Mouse (Mus musculus) kidney, embryonic 14.5 days (tissue): ENCODE data around the gene Gchfr. TPM values are rescaled to one million over a fixed set of nuclear protein-coding genes. Genes with fewer than 3 reads are reported as not detected.

Source experiments
- ATAC-seq: fragments of 200-750 bp; cut with Nextera tagmentation; 2 replicates; pipeline ENCODE4 v1.8.0; 2017; ENCODE audit warnings: moderate number of reproducible peaks, mild to moderate bottlenecking, moderate TSS enrichment, moderate library complexity; ENCODE audit not compliant: low FRiP score, low TSS enrichment
- H3K27ac ChIP-seq: fragments of 300-500 bp; sonication (generic); 2 replicates; pipeline ENCODE4 v1.5.1; 2014; ENCODE audit warnings: low read depth, mild to moderate bottlenecking, low read length, moderate library complexity, mixed read lengths
- H3K27me3 ChIP-seq: fragments of 300-500 bp; sonication (generic); 2 replicates; pipeline ENCODE4 v1.6.1; 2014; ENCODE audit warnings: mild to moderate bottlenecking, low read length; ENCODE audit not compliant: control insufficient read depth, insufficient read depth
- H3K36me3 ChIP-seq: fragments of 300-500 bp; sonication (generic); 2 replicates; pipeline ENCODE4 v1.6.1; 2014; ENCODE audit warnings: low read length, mixed read lengths; ENCODE audit not compliant: control insufficient read depth, insufficient read depth
- H3K4me1 ChIP-seq: fragments of 300-500 bp; sonication (generic); 2 replicates; pipeline ENCODE4 v1.6.1; 2014; ENCODE audit warnings: low read length, mixed read lengths; ENCODE audit not compliant: control insufficient read depth, insufficient read depth
- H3K4me2 ChIP-seq: fragments of 300-500 bp; sonication (generic); replicated peaks from 2 replicates; pipeline ENCODE4 v1.6.1; 2014; ENCODE audit warnings: low read depth, mild to moderate bottlenecking, low read length
- H3K4me3 ChIP-seq: fragments of 300-500 bp; sonication (generic); 2 replicates; pipeline ENCODE4 v1.5.1; 2014; ENCODE audit warnings: mild to moderate bottlenecking, low read length
- H3K9ac ChIP-seq: fragments of 300-500 bp; sonication (generic); 2 replicates; pipeline ENCODE4 v1.6.1; 2014; ENCODE audit warnings: low read depth, mild to moderate bottlenecking, low read length, moderate library complexity
- H3K9me3 ChIP-seq: fragments of 300-500 bp; sonication (generic); 2 replicates; pipeline ENCODE4 v1.6.1; 2016; ENCODE audit warnings: low read length; ENCODE audit not compliant: control insufficient read depth
- WGBS: fragments of 180-500 bp; shearing (Covaris S2); extraction: QIAGEN DNeasy Blood & Tissue Kit; methylation state at CpG from one replicate; pipeline ENCODE4 v1.1.7; 2014; 5-methylcytosine and 5-hydroxymethylcytosine counted together
- polyA plus RNA-seq: library from polyadenylated mRNA; unstranded; fragments of >200 nt; fragmentation: Nextera tagmentation; extraction: Ambion mirVana; gene quantifications from 2 replicates; pipeline ENCODE4 v1.2.1, GENCODE M21; 2014

Gene Gchfr
- 35.5 and 41.7 TPM in 2 replicates for polyA plus RNA-seq

DNA sequence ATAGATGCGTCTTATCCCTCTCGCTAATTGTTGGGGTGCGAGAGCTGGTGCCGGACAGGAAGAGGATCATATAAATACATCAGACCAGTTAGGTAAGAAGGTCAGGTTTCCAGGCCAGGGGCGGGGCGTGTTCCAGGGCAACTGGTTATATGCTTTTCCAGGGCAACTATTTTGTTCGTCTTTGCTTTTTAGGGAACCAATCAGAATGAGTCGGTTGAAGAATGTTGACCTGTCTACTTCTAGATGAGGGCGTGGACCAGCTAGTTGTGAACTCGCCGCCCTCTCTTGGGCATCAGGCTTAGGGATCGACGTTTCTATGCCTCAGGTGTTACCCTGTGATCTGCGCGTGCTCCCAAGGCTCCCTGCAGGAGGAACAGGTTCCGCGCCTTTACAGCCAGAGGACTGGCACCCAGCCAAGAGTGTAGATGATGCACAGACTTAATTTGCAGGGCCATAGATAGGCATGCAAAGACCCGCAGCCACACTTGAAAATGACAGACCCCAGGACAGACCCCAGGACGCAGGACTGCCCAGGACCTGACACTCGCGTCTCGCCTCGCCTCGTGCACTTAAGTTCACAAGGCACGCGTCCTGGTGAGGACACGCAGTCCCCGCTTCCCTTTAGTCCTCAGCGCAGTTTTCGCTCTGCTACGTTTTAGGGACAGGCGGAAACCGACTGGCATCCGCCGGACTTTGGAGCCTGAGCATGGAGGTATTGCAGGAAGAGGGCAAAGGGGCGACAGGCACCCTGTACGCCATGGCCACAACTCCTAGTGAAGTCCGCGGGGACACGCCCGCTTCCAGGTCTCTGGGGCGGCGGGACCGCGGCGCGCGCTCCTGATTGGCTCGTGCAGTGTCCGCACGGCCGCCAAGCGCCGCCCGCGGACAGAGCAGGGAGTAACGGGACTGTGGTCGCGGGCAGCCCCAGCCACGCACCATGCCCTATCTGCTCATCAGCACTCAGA lies at the start of gene Gchfr:
Gene Gchfr, plus strand, starts transcription at position 873 of the 965 bp plus-strand sequence.
- WGBS, result under 1% methylated on average over 60 of the region's 60 CpGs
- Histone ChIP-seq H3K4me1 (peaks cover 14% of the 10 kb centered on the region), H3K36me3 (no peaks in the 10 kb centered on the region), H3K27me3 (peaks cover 3% of the 10 kb centered on the region; the same call in 1 of the 2 replicates), H3K27ac (no peak within 1 kb of the TSS), H3K9me3 (0 out of 2 replicates have a peak, but pooled peaks cover 2% of the 10 kb centered on the region), H3K4me2 (peak within 1 kb of the TSS; percentile 98), H3K4me3 (peak within 1 kb of the TSS; percentile 53), H3K9ac (peak within 1 kb of the TSS; percentile 55)
- ATAC-seq, result peak; percentile 87

DNA sequence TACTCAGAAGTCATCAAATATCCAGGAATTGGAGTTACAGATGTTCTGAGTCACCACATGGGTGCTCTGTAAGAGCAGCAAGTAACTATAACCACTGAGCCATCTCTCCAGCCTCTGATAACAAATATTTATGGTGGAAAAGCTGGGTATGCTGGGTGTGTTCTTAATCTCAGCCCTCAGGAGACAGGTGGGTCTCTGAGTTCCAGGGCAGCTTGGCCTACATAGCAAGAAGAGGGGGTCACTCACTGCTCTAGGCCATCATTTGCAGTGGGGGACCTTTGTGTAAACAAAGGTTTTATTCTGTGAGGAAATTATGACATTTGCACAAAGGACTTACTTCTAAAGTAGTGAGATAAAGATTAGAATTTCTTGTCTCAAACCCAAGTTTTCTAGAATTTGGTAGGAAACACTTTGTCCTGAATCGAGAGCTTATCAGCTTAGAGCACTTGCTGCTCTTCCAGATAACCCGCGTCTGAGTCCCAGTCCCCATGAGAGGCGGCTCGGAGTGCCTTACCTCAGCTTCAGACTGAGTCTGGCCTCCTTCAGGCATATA lies 31.2 kb upstream of the Gchfr start:
- no peak overlapping the region for H3K4me3 ChIP-seq
- no peaks in the 10 kb centered on the region for H3K4me1 ChIP-seq
- no peaks in the 10 kb centered on the region for H3K27me3 ChIP-seq
- H3K4me2 ChIP-seq, result no peak overlapping the region
- WGBS, result 93% methylated on average over 5 of the region's 5 CpGs
- ATAC-seq, result no peak
- H3K9me3 ChIP-seq, result no peaks in the 10 kb centered on the region
- H3K36me3 ChIP-seq, result peaks cover 75% of the 10 kb centered on the region
- H3K27ac ChIP-seq, result no peak overlapping the region
- no peak overlapping the region for H3K9ac ChIP-seq

DNA sequence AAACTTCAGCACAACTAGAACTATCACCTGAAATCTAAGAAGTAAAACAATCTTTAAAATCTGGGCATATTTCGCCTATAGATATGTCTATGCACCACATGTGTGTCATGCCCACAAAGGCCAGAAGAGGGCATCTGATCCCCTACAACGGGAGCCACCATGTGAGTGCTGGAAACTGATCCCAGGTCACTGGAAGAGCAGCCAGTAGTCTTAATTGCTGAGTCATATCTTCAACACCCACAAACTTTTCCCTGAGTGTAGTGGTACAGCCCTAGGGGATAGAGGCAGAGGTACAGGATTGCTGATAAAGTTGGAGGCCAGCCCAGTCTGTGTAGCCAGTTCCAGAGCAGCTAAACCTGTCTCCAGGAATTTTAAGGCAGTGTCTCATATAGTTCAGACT lies 22.4 kb upstream of the Gchfr start:
- Histone ChIP-seq H3K4me3 (no peak overlapping the region), H3K27ac (no peak overlapping the region), H3K4me2 (no peak overlapping the region), H3K9ac (no peak overlapping the region), H3K36me3 (peaks cover 71% of the 10 kb centered on the region), H3K9me3 (no peaks in the 10 kb centered on the region), H3K27me3 (no peaks in the 10 kb centered on the region), H3K4me1 (no peaks in the 10 kb centered on the region)
- WGBS, result 90% methylated on average over 2 of the region's 2 CpGs
- no peak for ATAC-seq

DNA sequence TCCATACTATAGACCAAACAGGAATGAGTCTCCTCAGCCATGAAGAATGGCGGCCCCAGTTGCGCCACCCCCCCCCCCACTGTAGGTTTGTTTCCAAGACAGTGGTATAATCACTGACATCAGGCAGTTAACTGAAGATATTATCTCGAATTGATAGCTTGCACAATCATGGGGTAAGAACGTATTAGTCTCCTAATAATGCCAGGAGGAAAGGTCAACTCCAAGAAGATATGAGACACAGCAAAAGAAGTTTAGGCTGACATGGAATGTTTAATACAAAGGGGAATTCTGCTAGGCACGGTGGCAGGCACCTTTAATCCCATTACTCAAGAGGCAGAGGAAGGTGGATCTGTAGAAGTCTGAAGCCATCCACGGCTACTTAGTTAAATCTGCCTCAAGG lies 21.1 kb upstream of the Gchfr start:
- Histone ChIP-seq H3K27me3 (no peaks in the 10 kb centered on the region), H3K36me3 (peaks cover 75% of the 10 kb centered on the region), H3K4me1 (no peaks in the 10 kb centered on the region), H3K4me3 (no peak overlapping the region), H3K4me2 (no peak overlapping the region), H3K9ac (no peak overlapping the region), H3K27ac (no peak overlapping the region), H3K9me3 (no peaks in the 10 kb centered on the region)
- ATAC-seq, result no peak
- WGBS, result 86% methylated on average over 6 of the region's 6 CpGs

DNA sequence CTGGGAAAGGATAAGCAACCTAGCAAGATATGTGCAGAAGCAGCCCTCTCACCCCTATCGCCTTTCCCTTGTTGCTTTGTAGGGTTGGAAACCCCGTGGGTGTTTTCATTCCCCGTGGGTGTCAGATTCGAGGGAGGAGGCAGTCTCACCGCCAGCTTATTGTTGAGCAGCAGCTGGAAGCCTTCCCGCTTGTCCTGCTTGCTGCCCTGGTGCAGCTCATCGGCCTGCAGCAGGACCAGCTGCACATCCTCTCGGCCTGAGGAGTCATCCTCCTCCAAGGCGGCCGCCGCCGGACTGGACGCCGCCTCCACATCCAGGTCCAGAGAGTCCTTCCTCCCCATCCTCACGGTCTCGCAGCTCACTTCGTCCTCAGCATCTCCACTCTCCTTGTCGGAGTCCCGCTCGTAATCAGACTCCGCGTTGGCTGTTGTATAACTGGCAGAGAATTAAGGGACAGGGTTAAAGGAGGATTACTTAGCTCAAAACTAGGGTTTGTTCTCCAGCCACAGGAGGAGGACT lies 20.4 kb upstream of the Gchfr start:
- peak; percentile 92 for ATAC-seq
- H3K27me3 ChIP-seq, result no peaks in the 10 kb centered on the region
- WGBS, result 51% methylated on average over 22 of the region's 22 CpGs
- H3K4me3 ChIP-seq, result no peak overlapping the region; the same call in 1 of the 2 replicates
- H3K9ac ChIP-seq, result no peak overlapping the region
- peaks cover 75% of the 10 kb centered on the region for H3K36me3 ChIP-seq
- H3K9me3 ChIP-seq, result no peaks in the 10 kb centered on the region
- no peak overlapping the region for H3K4me2 ChIP-seq
- H3K27ac ChIP-seq, result 0 out of 2 replicates have a peak overlapping the region, but pooled peaks have one; percentile 30
- H3K4me1 ChIP-seq, result no peaks in the 10 kb centered on the region

DNA sequence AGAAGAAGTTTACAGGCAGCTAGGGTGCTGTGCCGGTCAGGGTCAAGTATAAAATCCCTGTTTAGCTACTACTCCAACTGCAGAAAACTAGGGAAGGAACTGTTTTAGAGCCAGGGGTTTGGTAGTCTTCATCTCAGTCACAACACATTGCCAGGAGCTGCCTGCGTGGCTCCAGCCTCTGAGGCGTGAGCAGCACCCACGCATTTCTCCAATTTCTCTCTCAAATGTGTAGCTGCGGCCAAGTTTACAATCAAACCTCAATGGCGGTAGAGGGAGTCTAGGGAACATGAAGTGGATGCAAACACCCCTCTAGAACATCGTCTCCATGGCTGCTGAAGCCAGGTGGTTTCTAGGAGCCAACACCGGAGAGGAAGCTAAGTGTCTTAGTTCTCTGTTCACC lies 19.8 kb upstream of the Gchfr start:
- H3K4me2 ChIP-seq, result no peak overlapping the region
- H3K27ac ChIP-seq, result 0 out of 2 replicates have a peak overlapping the region, but pooled peaks have one; percentile 30
- 80% methylated on average over 8 of the region's 8 CpGs for WGBS

DNA sequence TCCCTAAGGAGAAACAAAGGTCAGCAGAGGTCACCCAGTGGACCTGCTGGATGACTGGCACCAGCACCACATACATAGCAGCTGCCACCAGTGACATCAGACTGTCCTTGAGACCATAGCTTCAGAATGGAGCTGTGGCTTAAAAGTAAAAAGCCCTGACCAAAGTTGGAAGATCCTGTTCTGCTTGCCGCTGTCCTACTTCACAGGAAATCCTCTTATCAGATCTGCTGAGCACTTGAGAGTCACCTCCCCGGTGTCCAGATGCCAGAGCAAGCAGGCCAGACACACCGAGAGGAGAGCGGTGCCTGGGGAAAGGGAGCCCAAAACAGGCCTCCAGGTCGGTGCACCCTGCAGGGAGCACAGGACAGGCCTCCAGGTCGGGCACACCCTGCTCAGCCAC lies 15.3 kb upstream of the Gchfr start:
- WGBS, result 80% methylated on average over 6 of the region's 6 CpGs
- no peak overlapping the region for H3K9ac ChIP-seq
- ATAC-seq, result no peak
- H3K36me3 ChIP-seq, result peaks cover 58% of the 10 kb centered on the region
- H3K4me1 ChIP-seq, result peaks cover 3% of the 10 kb centered on the region; the same call in 1 of the 2 replicates
- no peaks in the 10 kb centered on the region for H3K27me3 ChIP-seq
- no peak overlapping the region for H3K4me3 ChIP-seq
- no peak overlapping the region for H3K27ac ChIP-seq
- H3K9me3 ChIP-seq, result no peaks in the 10 kb centered on the region
- H3K4me2 ChIP-seq, result no peak overlapping the region

More for the DNA sequence above, 19.8 kb upstream of the Gchfr start:
- H3K36me3 ChIP-seq, result peaks cover 76% of the 10 kb centered on the region
- no peaks in the 10 kb centered on the region for H3K4me1 ChIP-seq
- no peak for ATAC-seq
- no peak overlapping the region; the same call in 1 of the 2 replicates for H3K4me3 ChIP-seq
- no peaks in the 10 kb centered on the region for H3K9me3 ChIP-seq
- no peak overlapping the region for H3K9ac ChIP-seq
- H3K27me3 ChIP-seq, result no peaks in the 10 kb centered on the region

DNA sequence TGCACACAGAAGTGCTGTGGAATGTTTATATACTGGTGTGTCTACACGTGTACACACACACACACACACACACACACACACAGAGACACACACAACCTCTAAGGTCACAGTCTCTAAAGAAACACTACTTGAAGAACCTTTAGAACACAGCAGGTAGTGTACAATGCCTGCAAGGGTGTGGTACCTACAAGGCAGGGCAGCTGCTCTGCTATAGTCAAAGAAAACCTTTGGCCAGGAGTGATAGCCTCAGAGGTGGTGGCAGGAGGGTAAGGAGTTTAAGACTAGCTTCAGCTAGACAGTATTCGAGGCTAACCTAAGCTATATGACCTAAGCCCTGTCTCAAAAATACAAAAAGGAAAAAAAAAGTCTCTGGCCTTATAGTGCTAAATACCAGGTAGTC lies 12.9 kb upstream of the Gchfr start:
- Histone ChIP-seq H3K27ac (no peak overlapping the region), H3K4me2 (no peak overlapping the region), H3K9ac (no peak overlapping the region), H3K4me1 (peaks cover 3% of the 10 kb centered on the region; the same call in 1 of the 2 replicates), H3K4me3 (no peak overlapping the region), H3K27me3 (no peaks in the 10 kb centered on the region), H3K9me3 (no peaks in the 10 kb centered on the region), H3K36me3 (peaks cover 38% of the 10 kb centered on the region)
- WGBS, result 85% methylated on average over 2 of the region's 2 CpGs
- ATAC-seq, result no peak
